Mouse (Mus musculus): ENCODE measurements around the gene Uba7.
A peak's percentile ranks its signal among the peaks of the same experiment; 100 is the strongest.

Gene Uba7

DNA sequence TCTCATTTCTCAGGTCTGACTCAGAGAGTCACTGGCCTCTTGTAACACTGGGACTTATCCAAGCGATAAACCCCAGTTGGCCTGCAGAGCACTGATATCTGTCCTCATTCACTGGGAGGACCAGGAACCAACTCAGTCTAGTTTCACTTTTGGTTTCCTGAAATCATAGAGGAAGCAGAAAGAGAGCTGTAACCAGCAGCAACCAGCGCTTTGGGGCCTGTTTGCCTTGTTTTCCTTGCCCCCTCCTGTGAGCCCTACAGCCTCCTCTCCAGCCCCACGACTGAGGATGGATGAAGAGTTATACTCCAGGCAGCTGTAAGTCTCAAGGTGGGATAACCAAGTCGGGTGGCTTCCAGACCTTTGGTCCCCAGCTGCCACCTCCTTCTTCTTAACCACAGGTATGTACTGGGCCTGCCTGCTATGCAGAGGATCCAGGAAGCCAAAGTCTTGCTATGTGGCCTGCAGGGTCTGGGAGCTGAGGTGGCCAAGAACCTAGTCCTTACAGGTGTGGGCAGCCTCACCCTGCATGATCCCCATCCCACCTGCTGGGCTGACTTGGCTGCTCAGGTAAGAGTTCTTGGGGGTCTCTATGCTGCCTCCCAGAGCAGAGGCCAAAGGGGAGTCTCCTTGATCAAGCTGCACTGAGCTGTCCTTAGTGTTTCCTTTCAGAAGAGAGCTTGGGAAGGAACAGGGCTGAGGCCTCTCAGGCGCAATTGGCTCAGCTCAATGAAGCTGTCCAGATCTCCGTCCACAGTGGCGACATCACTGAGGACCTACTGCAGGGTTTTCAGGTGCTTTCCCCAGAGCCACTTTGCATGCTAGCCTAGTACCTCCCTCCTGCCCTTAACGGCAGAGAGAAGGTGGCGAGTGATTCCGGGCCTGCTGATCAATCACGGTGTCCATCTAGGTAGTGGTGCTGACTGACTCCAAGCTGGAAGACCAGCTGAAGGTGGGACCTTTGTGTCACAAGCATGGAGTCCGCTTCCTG lies at the start of gene Uba7:
TSS of gene Uba7 (plus strand) at position 107 of the 988 bp plus-strand sequence.
- peak; percentile 36 to 48 for DNase-seq

- DNase-seq, result no peak
Measured at GRCm38 (mm10) chr9:107926920-107927420, 48.3 kb upstream of the Uba7 start.

- no peak for DNase-seq
Measured at GRCm38 (mm10) chr9:107927749-107928148, 47.6 kb upstream of the Uba7 start.

GRCm38 (mm10) chr9:107928169-107928568 lies 47.1 kb upstream of the Uba7 start, which contains the start of gene Actl11:
Actl11 (plus strand) TSS chr9:107928469.
- no peak for DNase-seq

DNA sequence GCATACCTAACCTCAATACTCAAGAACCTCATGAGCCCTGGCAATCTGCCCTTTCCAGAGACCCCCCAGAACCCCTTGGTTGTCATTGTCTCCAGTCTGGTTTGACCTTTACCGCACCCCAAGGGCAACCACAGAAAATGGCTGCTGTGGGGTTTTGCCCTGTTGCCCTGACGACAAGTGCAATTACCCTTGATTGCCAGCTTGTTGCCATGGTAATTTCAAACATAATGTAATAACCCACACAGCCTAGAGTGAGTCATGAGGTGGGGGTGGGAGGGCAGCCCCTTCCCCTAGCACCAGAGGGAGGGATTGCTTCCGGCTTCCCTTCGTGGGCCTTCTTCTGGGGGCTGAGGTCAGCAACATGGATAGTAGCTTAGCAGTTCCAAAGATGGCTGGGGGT lies 43.1 kb upstream of the Uba7 start:
- no peak for DNase-seq

DNA sequence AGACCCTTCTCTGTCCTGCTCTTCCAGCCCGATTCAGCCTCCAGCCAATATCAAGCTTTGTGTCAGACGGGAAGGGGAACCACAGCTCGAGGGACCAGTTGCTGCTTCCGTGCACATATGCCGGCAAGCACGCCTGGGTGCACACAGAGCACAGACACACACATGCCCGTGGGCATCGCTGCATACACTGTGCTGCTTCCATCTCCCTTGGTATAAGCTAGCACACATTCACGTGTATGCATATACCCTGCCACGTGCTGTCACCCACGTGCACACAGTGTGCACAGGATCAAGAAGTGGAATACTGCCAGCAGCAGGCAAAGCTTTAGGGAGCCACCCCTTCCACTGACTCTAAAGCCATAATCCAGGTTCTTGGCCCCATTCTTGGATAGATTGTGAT lies 41.2 kb upstream of the Uba7 start:
- DNase-seq, result no peak

- no peak for DNase-seq
Measured at GRCm38 (mm10) chr9:107935374-107935773, 39.9 kb upstream of the Uba7 start, which contains the start of gene Camkv. Camkv (plus strand) TSS chr9:107935674.

DNA sequence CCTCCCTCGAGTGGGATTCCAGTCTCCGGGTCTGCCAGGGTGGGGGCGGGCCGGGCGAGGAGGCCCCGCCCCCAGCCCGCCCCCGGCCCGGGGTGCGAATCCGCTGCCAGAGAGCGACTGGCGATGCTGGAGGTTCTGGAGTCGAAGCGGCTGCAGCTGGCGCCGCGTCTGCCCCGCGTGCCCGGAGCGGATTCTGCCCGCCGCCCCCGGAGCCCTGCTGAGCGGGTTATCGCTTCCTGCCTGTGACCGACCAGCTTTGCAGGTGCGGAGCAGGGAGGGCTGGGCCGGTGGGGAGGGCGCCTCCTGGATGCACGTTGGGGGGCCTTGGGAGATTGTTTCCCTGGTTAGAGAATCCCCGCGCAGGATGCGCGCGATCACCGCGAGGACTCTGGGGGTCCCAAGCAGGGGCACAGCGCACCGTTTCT lies 39.5 kb upstream of the Uba7 start:
- DNase-seq, result no peak

- DNase-seq, result no peak
Measured at GRCm38 (mm10) chr9:107936215-107936822, 39.0 kb upstream of the Uba7 start.

DNA sequence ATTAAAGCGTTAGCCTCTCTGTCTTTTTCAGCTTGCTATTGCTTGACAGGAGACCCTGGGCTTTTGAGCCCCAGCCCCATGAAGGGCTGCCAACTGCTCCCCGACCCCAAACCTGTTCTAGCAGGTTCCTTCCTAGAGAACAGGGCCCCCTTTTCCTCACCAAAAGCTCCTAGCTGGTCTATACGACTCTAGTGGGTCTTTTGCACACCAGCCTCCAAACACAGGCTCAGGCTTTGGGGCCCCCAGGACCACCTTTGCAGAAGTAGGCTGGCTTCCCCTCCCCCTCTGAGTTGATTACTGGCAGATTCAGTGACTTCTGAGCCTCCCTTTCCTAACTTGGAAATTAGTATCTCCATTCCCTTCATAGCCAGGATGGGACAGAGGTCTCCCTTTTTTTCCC lies 38.5 kb upstream of the Uba7 start:
- no peak for DNase-seq

GRCm38 (mm10) chr9:107947241-107948194 lies 27.8 kb upstream of the Uba7 start:
- DNase-seq, result no peak

DNA sequence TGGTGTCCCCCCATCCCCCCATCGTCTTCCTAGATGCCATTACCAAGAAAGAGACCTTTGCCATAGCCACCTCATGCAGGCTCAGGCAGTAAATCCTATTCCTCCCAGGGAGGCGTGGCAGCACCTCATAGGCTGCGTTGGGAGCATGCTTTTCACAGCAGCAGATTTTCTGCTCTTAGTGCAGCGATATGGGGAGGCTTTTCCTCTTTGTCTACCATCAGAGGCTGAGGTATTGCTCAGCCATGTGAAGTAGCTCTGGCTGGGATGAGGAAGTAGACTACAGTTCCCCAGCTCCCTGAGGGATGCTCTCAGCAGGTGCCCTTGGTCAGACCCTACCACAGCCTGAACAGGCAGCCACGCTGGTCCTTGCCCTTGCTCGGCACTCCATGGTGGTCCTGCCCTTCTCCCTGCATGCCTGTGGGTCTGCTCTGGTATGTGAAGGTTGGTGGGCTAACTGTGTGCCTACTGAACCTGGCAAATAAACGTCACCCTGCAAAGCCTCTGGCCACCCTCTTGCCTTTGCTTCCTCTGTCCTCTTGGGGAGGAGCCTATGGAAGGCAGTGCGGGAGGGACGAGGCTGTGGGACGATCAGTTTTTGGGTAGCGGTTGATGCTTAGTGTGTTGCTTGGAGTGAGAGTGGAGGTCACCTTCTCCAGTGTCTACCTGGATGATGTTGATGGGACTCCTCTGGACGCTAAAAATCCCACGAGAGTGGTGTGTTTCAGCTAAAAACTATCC lies 26.0 kb upstream of the Uba7 start:
- DNase-seq, result no peak

DNA sequence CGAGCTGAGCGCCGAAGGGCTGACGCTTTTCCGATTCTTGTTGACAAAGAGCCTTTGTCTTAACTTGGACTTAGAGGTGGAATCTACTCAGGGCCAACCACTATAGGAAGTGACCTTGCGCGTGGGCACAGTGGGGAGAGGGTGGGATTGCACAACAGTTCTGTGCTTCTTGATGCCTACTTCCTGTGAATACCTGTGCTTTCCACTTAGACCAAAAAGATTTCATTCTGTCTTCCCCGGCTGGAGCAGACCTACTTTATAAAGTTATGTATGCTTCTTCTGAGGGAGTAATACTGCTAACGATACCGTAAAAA lies 25.4 kb upstream of the Uba7 start, which contains the start of gene Traip:
TSS of gene Traip (plus strand) at position 215 of the 314 bp plus-strand sequence.
- DNase-seq, result no peak

- peak; percentile 92 to 95 for DNase-seq
Measured at GRCm38 (mm10) chr9:107950460-107951355, 24.6 kb upstream of the Uba7 start.

DNA sequence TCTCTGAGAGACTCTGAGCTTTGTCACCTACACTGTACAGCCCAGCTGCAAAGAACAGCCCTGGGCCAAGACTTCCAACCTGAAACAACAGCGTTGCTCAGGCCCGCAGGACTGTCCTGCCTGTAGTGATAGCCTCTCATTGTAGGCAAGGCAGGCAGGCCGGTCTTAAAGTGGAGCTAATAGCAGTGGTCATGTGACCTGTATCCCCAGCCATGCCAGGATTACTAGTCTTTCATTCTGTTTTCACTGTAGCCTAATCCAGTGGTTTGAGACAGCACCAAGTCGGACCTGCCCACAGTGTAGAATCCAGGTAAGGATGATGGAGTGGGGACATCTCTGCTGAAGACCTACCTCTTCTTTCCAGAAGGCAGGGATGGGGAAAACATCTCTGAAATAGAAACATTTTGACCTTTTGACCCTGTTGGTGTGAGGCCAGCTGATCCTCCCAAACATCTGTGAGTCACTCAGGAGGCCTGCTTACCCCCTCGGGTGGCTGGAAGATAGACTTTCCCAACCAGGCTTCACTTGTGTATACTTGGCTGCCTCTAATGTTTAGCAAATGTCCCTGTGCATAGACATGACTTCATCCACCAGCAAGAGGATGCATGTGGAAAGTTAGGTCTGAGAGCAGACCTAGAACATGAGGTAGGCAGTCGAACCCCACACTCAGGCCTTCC lies 19.6 kb upstream of the Uba7 start:
- DNase-seq, result no peak

DNA sequence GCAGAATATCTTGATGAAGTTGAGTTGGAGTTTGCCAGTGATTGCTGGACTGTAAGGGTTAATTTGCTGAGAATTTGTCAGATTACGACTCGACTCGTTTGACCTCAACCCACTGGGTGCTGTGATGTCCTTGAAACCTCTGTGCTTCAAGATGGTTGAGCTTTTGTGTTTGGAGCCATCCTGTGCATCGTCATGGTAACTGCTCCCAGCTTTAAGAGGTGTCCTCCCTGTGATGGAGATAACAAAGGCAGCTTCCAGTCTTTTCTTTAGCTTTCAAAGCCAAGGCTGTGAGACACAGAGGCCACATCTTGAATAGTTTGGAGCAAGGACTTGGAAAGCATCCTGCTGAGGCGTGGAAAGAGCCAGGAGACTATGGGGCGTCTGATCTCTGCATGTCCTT lies 18.2 kb upstream of the Uba7 start:
- no peak for DNase-seq

- DNase-seq, result no peak
Measured at GRCm38 (mm10) chr9:107959896-107960295, 15.4 kb upstream of the Uba7 start.

- DNase-seq, result no peak
Measured at GRCm38 (mm10) chr9:107960928-107961327, 14.4 kb upstream of the Uba7 start.

DNA sequence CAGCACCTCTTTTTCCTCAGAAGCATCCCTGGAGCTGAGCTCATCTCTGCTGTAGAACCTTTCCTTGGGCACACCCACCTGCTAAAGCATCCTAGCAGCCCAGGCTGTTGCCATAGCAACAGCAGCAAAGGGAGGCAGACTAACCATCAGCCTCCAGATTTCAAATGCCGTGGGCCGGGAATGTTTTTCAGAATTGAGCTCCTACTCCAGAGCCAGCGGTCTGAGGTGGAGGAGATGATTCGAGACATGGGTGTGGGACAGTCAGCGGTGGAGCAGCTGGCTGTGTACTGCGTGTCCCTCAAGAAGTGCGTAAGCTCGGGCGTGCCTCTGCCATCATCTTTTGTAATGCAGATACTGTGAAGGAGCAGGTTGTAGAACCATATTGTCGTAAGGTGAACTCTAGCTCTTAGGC lies 13.9 kb upstream of the Uba7 start:
- no peak for DNase-seq

GRCm38 (mm10) chr9:107961881-107962280 lies 13.4 kb upstream of the Uba7 start:
- no peak for DNase-seq
